Mouse (Mus musculus): Measurements from ENCODE around the gene Olfr1367.
"Not testable (repeated sequence)": the region's sequence is repeated elsewhere in the genome, so short reads cannot be mapped to it uniquely, and the experiment has no call there.

DNA sequence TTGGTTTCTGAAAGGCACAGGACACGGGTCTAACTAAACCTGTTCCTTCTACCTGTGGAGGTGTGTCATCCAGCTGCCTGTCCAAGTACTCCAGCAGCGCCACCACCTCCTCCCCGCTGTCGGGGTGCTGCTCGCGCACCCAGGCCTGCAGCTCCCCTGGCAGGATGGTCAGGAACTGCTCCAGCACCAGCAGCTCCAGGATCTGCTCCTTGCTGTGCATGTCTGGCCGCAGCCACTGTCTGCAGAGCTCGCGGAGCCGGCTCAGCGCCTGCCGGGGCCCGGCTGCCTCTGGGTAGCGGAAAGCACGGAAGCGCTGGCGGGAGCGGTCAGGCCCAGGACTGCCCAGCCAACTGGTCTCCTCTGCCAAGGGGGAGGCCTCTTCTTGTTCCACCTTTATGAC is 49.3 kb downstream of the Olfr1367 start:
- TF ChIP-seq GATA1 (IDR thresholded peaks at IDR 0.05; ENCODE audit: borderline replicate concordance, low read length); FLI1 (IDR thresholded peaks at IDR 0.05; ENCODE audit: low read length): not testable (repeated sequence)
